Mouse (Mus musculus) heart, postnatal 0 days (tissue): ENCODE results near the gene Cdh1. TPM values are rescaled to one million over a fixed set of nuclear protein-coding genes. Genes with fewer than 3 reads are reported as not detected.
A peak's percentile ranks its signal among the peaks of the same experiment; 100 is the strongest.

Experiments used
- ATAC-seq: fragments of 200-750 bp; cut with Nextera tagmentation; 2 replicates; pipeline ENCODE4 v1.8.0; 2017; ENCODE audit warnings: low read depth, moderate number of reproducible peaks, moderate library complexity; ENCODE audit not compliant: insufficient read depth
- DNase-seq: peaks from one replicate; pipeline ENCODE4 v3.0.0-alpha.2; 2016; ENCODE audit warnings: low spot score
- H3K27ac ChIP-seq: fragments of 300-500 bp; sonication (generic); 2 replicates; pipeline ENCODE4 v1.5.1; 2014; ENCODE audit warnings: low read depth, mild to moderate bottlenecking
- H3K27me3 ChIP-seq: fragments of 300-500 bp; sonication (generic); 2 replicates; pipeline ENCODE4 v1.6.1; 2014; ENCODE audit warnings: low read length, mixed read lengths; ENCODE audit not compliant: control insufficient read depth, insufficient read depth
- H3K36me3 ChIP-seq: fragments of 300-500 bp; sonication (generic); replicated peaks from 2 replicates; pipeline ENCODE4 v1.6.1; 2014; ENCODE audit warnings: low read length, mixed read lengths; ENCODE audit not compliant: control insufficient read depth, insufficient read depth
- H3K4me1 ChIP-seq: fragments of 300-500 bp; sonication (generic); 2 replicates; pipeline ENCODE4 v1.6.1; 2014; ENCODE audit warnings: antibody characterized with exemption; ENCODE audit not compliant: control insufficient read depth, insufficient read depth
- H3K4me2 ChIP-seq: fragments of 300-500 bp; sonication (generic); 2 replicates; pipeline ENCODE4 v1.6.1; 2014; ENCODE audit warnings: low read depth, mild to moderate bottlenecking, low read length, moderate library complexity
- H3K4me3 ChIP-seq: fragments of 300-500 bp; sonication (generic); 2 replicates; pipeline ENCODE4 v1.5.1; 2014; ENCODE audit warnings: low read depth, low read length
- H3K9ac ChIP-seq: fragments of 300-500 bp; sonication (generic); replicated peaks from 2 replicates; pipeline ENCODE4 v1.6.1; 2014; ENCODE audit warnings: low read depth, low read length, mixed read lengths
- H3K9me3 ChIP-seq: fragments of 300-500 bp; sonication (generic); replicated peaks from 2 replicates; pipeline ENCODE4 v1.6.1; 2016; ENCODE audit warnings: low read length; ENCODE audit not compliant: control insufficient read depth
- CTCF ChIP-seq: IDR thresholded peaks from 2 replicates; pipeline ENCODE4 v1.5.1; 2016; ENCODE audit warnings: antibody characterized with exemption, control low read depth, low read depth
- EP300 ChIP-seq: IDR thresholded peaks from 2 replicates; pipeline ENCODE4 v1.6.1; 2016; ENCODE audit warnings: antibody characterized with exemption, low read depth
- WGBS: fragments of 180-500 bp; shearing (Covaris S2); extraction: QIAGEN DNeasy Blood & Tissue Kit; methylation state at CpG from one replicate; pipeline ENCODE4 v1.1.7; 2014; 5-methylcytosine and 5-hydroxymethylcytosine counted together
- polyA plus RNA-seq: library from polyadenylated mRNA; unstranded; fragments of >200 nt; fragmentation: Nextera tagmentation; extraction: Ambion mirVana; gene quantifications from 2 replicates; pipeline ENCODE4 v1.2.1, GENCODE M21; 2015
- total RNA-seq: library from RNA; depleted of rRNA; stranded (reverse); fragments of >200 nt; gene quantifications from 2 replicates; pipeline ENCODE4 v1.2.3, GENCODE M21; 2014; ENCODE audit warnings: low replicate concordance

The Cdh1 gene
- total and polyA plus RNA-seq, 2 experiments from 2014 or later = 0.19 to 1.9 TPM

GRCm38 (mm10) chr8:106640921-106641320, 37.8 kb downstream of the Cdh1 start:
- Histone ChIP-seq H3K9ac (no peak overlapping the region), H3K4me1 (no peaks in the 10 kb centered on the region), H3K27me3 (no peaks in the 10 kb centered on the region), H3K36me3 (no peaks in the 10 kb centered on the region), H3K4me2 (no peak overlapping the region), H3K9me3 (no peaks in the 10 kb centered on the region), H3K4me3 (no peak overlapping the region), H3K27ac (no peak overlapping the region)
- no peak for ATAC-seq
- no peak for TF ChIP-seq CTCF
- no peak for TF ChIP-seq EP300
- 70% methylated on average over 5 of the region's 5 CpGs for WGBS
- no peak for DNase-seq

GRCm38 (mm10) chr8:106642172-106642571, 39.0 kb downstream of the Cdh1 start:
- no peaks in the 10 kb centered on the region for H3K36me3 ChIP-seq
- H3K4me3 ChIP-seq = no peak overlapping the region
- no peaks in the 10 kb centered on the region for H3K9me3 ChIP-seq
- no peak for ATAC-seq
- no peaks in the 10 kb centered on the region for H3K4me1 ChIP-seq
- TF ChIP-seq CTCF (no peak), EP300 (no peak)
- H3K27me3 ChIP-seq = no peaks in the 10 kb centered on the region
- H3K27ac ChIP-seq = no peak overlapping the region
- 75% methylated on average over 2 of the region's 2 CpGs for whole genome bisulfite sequencing
- DNase-seq = no peak
- no peak overlapping the region for H3K4me2 ChIP-seq
- H3K9ac ChIP-seq = no peak overlapping the region

- ATAC-seq (no peak), DNase-seq (no peak)
- Histone ChIP-seq H3K9me3 (no peaks in the 10 kb centered on the region), H3K27me3 (no peaks in the 10 kb centered on the region), H3K4me1 (no peaks in the 10 kb centered on the region), H3K9ac (no peak overlapping the region), H3K36me3 (no peaks in the 10 kb centered on the region), H3K4me2 (no peak overlapping the region), H3K4me3 (no peak overlapping the region), H3K27ac (no peak overlapping the region)
- WGBS = 78% methylated on average over 4 of the region's 4 CpGs
- TF ChIP-seq EP300 = no peak
- TF ChIP-seq CTCF = no peak
Measured at GRCm38 (mm10) chr8:106643100-106643499, 39.9 kb downstream of the Cdh1 start.

GRCm38 (mm10) chr8:106644957-106645356, 41.8 kb downstream of the Cdh1 start:
- Histone ChIP-seq H3K36me3 (no peaks in the 10 kb centered on the region), H3K4me1 (no peaks in the 10 kb centered on the region), H3K9me3 (no peaks in the 10 kb centered on the region), H3K27ac (no peak overlapping the region), H3K4me3 (no peak overlapping the region), H3K27me3 (no peaks in the 10 kb centered on the region), H3K4me2 (no peak overlapping the region), H3K9ac (no peak overlapping the region)
- 63% methylated on average over 3 of the region's 3 CpGs for WGBS
- DNase-seq = no peak
- ATAC-seq = no peak
- peak; percentile 11; the same call in 1 of the 2 replicates for TF ChIP-seq CTCF
- TF ChIP-seq EP300 = no peak

GRCm38 (mm10) chr8:106646153-106646552, 43.0 kb downstream of the Cdh1 start:
- no peak overlapping the region for H3K27ac ChIP-seq
- H3K36me3 ChIP-seq = no peaks in the 10 kb centered on the region
- WGBS = 78% methylated on average over 2 of the region's 2 CpGs
- no peaks in the 10 kb centered on the region for H3K27me3 ChIP-seq
- H3K9ac ChIP-seq = no peak overlapping the region
- H3K4me2 ChIP-seq = no peak overlapping the region
- no peak overlapping the region for H3K4me3 ChIP-seq
- DNase-seq = no peak
- no peak for ATAC-seq
- TF ChIP-seq CTCF (no peak), EP300 (no peak)
- H3K9me3 ChIP-seq = no peaks in the 10 kb centered on the region
- H3K4me1 ChIP-seq = no peaks in the 10 kb centered on the region

GRCm38 (mm10) chr8:106646731-106647130, 43.6 kb downstream of the Cdh1 start:
- no peak for ATAC-seq
- DNase-seq = no peak
- 79% methylated on average over 5 of the region's 5 CpGs for WGBS
- Histone ChIP-seq H3K36me3 (no peaks in the 10 kb centered on the region), H3K27me3 (no peaks in the 10 kb centered on the region), H3K9ac (no peak overlapping the region), H3K27ac (no peak overlapping the region), H3K4me2 (no peak overlapping the region), H3K9me3 (no peaks in the 10 kb centered on the region), H3K4me1 (no peaks in the 10 kb centered on the region), H3K4me3 (no peak overlapping the region)
- TF ChIP-seq EP300 (no peak), CTCF (no peak)
